Mouse (Mus musculus): ENCODE measurements around the gene Tppp3. TPM values are rescaled to one million over a fixed set of nuclear protein-coding genes. Genes with fewer than 3 reads are reported as not detected.
A peak's percentile ranks its signal among the peaks of the same experiment; 100 is the strongest.

Gene Tppp3
- polyA plus RNA-seq, 1 experiment from 2014 or later, result 12.3 TPM

DNA sequence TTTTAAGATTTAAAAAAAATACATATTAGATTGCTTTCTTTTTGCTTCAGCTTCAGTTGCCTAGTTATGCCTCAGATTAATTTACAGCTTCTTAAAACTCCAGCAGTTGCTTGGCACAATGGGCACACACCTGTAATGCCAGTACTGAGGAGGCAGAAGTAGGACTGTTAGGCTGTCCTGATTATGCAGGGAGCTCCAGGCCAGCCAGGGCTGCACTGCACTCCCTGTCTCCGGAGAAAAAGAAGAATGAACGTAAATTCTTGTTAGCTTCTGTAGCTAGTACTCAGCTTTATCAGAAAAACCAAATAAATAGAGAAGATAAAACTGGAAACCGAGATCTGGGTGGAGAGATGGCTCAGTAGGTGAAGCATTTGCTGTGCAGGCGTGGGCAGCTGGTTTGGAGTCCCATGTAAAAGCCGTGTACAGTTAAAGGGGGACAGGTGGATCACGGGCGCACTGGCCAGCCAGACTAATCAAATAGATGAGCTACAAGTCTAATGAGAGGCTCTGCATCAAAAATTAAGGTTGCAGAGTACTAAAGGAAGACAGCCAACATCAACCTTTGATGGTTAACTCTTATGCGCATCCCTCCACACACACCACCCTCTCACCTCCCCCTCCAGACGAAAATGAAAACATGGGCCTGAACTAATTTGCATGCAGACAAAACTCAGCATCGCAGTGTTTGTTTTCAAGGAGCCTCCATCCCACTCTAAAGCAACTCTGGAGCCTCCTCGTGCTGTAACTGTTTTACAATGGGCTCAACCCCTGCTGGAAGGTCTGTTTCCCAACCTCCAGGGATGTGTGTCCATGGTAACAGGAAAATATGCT, 25.8 kb downstream of the Tppp3 start:
- H3K27ac ChIP-seq (replicated peaks), result no peak overlapping the region
- peaks cover 10% of the 10 kb centered on the region for H3K4me1 ChIP-seq
- 34% methylated on average over 11 of the region's 11 CpGs for WGBS
- no peak overlapping the region for H3K4me3 ChIP-seq
- no peaks in the 10 kb centered on the region for H3K36me3 ChIP-seq
- H3K9ac ChIP-seq, result no peak overlapping the region
- H3K9me3 ChIP-seq, result no peaks in the 10 kb centered on the region
- no peak for ATAC-seq (ENCODE audit: extremely low read depth, insufficient number of reproducible peaks, low FRiP score, low TSS enrichment)
- peaks cover 13% of the 10 kb centered on the region for H3K27me3 ChIP-seq (replicated peaks)
- peak overlapping the region; percentile 31; the same call in 1 of the 2 replicates for H3K4me2 ChIP-seq

- Histone ChIP-seq H3K27me3 (replicated peaks) (peaks cover 13% of the 10 kb centered on the region), H3K4me1 (peaks cover 12% of the 10 kb centered on the region), H3K9ac (no peak overlapping the region), H3K4me2 (no peak overlapping the region), H3K9me3 (no peaks in the 10 kb centered on the region), H3K36me3 (no peaks in the 10 kb centered on the region), H3K4me3 (no peak overlapping the region), H3K27ac (replicated peaks) (no peak overlapping the region)
- 84% methylated on average over 5 of the region's 5 CpGs for WGBS
- ATAC-seq (ENCODE audit: extremely low read depth, insufficient number of reproducible peaks, low FRiP score, low TSS enrichment), result no peak
These were observed 28.7 kb downstream of the Tppp3 start for GRCm38 (mm10) chr8:105442661-105443060.

DNA sequence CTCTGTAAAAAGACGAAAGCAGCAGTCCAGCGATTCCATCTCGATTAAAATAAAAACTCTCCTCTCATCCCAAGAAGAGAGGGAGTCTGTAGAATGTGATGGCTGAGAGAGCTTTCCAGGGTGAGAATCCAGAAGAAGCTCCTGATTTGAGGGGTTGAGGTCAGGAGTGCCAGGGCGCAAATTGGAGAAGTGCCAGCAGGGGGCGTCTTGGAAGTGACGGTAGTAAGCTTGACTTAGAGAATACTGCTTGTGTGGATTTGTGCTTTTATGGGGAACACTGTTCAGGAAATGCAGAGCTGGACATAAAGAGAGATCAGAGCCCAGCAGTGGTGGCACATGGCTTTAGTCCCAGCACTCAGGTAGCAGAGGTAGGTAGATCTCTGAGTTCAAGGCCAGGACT, 29.9 kb downstream of the Tppp3 start:
- no peak overlapping the region for H3K9ac ChIP-seq
- no peak overlapping the region for H3K4me2 ChIP-seq
- 6% methylated on average over 6 of the region's 6 CpGs for WGBS
- no peak for ATAC-seq (ENCODE audit: extremely low read depth, insufficient number of reproducible peaks, low FRiP score, low TSS enrichment)
- no peaks in the 10 kb centered on the region for H3K36me3 ChIP-seq
- no peak overlapping the region for H3K27ac ChIP-seq (replicated peaks)
- H3K27me3 ChIP-seq (replicated peaks), result peaks cover 13% of the 10 kb centered on the region
- peaks cover 20% of the 10 kb centered on the region for H3K4me1 ChIP-seq
- H3K4me3 ChIP-seq, result no peak overlapping the region
- H3K9me3 ChIP-seq, result no peaks in the 10 kb centered on the region

DNA sequence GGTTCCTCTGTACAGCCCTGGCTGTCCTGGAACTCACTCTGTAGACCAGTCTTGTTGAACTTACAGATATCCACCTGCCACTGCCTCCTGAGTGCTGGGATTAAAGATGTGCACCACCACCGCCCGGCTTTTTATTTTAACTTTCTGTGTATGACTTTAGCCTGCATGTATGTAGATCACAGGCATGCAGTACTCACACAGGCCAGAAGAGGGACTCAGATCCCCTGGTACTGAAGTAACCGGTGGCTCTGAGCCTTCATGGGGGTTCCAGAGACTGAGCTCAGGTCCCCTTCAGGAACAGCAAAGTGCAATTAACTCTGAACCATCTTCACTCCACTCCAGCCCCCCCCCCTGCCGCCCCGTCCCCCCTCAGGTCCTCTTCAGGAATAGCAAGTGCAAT, 32.5 kb downstream of the Tppp3 start:
- no peak for ATAC-seq (ENCODE audit: extremely low read depth, insufficient number of reproducible peaks, low FRiP score, low TSS enrichment)
- 46% methylated on average over 5 of the region's 5 CpGs for WGBS
- H3K9me3 ChIP-seq, result no peaks in the 10 kb centered on the region
- no peak overlapping the region for H3K4me2 ChIP-seq
- H3K9ac ChIP-seq, result no peak overlapping the region
- H3K36me3 ChIP-seq, result no peaks in the 10 kb centered on the region
- H3K4me1 ChIP-seq, result peaks cover 10% of the 10 kb centered on the region
- no peak overlapping the region for H3K4me3 ChIP-seq
- H3K27ac ChIP-seq (replicated peaks), result no peak overlapping the region
- peaks cover 13% of the 10 kb centered on the region for H3K27me3 ChIP-seq (replicated peaks)

- WGBS, result 58% methylated on average over 5 of the region's 5 CpGs
- Histone ChIP-seq H3K27ac (replicated peaks) (no peak overlapping the region; the same call in 1 of the 2 replicates), H3K4me2 (no peak overlapping the region), H3K9me3 (no peaks in the 10 kb centered on the region), H3K4me1 (peaks cover 14% of the 10 kb centered on the region), H3K27me3 (replicated peaks) (peaks cover 8% of the 10 kb centered on the region), H3K36me3 (no peaks in the 10 kb centered on the region), H3K9ac (no peak overlapping the region), H3K4me3 (no peak overlapping the region)
- no peak for ATAC-seq (ENCODE audit: extremely low read depth, insufficient number of reproducible peaks, low FRiP score, low TSS enrichment)
These were observed 34.1 kb downstream of the Tppp3 start for GRCm38 (mm10) chr8:105437078-105437748.

DNA sequence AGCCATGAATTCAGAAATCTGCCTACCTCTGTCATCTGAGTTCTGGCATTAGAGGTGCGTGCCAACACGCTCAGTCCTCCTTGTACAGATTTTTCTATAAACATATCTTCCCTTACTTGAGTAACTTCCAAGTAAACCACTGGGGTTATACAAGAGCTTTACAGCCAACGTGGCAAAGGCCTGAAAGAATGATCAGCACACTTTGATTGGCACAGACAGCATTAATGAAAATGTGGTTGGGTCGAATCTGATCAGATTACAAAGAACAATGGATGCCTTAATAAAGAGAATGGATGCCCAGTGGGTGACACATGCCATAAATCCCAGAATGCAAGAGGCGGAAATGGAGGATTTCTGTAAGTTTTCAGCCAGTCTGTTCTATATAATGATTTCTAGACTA, 35.1 kb downstream of the Tppp3 start:
- WGBS, result 69% methylated on average over 5 of the region's 5 CpGs

DNA sequence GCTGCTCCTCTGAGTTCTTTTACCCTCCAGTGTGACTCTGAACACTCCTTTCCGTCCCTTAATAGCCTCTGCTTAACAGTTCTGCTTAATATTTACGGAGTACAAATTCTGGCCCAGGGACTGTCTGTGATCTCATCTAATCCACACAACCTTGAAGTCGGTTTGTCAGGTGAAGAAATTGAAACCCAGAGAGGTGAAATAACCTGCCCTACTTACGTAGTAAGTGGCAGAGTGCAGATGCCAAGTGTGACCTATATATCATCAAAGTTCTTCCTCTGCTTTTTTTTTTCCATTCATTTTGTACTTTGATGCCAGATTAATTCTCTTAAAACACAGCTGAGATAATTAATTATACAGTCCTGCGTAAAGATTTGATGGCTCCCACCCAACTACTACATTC, 37.2 kb downstream of the Tppp3 start:
- Histone ChIP-seq H3K4me3 (no peak overlapping the region), H3K4me2 (no peak overlapping the region), H3K4me1 (peaks cover 14% of the 10 kb centered on the region), H3K9ac (no peak overlapping the region), H3K27ac (replicated peaks) (no peak overlapping the region), H3K27me3 (replicated peaks) (peaks cover 4% of the 10 kb centered on the region; the same call in 1 of the 2 replicates), H3K36me3 (no peaks in the 10 kb centered on the region), H3K9me3 (no peaks in the 10 kb centered on the region)
- 69% methylated on average over 5 of the region's 5 CpGs for WGBS
- ATAC-seq (ENCODE audit: extremely low read depth, insufficient number of reproducible peaks, low FRiP score, low TSS enrichment), result no peak

More for the DNA sequence above, 35.1 kb downstream of the Tppp3 start:
- H3K27me3 ChIP-seq (replicated peaks), result peaks cover 4% of the 10 kb centered on the region; the same call in 1 of the 2 replicates
- ATAC-seq (ENCODE audit: extremely low read depth, insufficient number of reproducible peaks, low FRiP score, low TSS enrichment), result no peak
- no peaks in the 10 kb centered on the region for H3K9me3 ChIP-seq
- H3K27ac ChIP-seq (replicated peaks), result no peak overlapping the region
- H3K4me3 ChIP-seq, result no peak overlapping the region
- no peak overlapping the region for H3K4me2 ChIP-seq
- H3K9ac ChIP-seq, result no peak overlapping the region
- H3K4me1 ChIP-seq, result peaks cover 14% of the 10 kb centered on the region
- no peaks in the 10 kb centered on the region for H3K36me3 ChIP-seq

DNA sequence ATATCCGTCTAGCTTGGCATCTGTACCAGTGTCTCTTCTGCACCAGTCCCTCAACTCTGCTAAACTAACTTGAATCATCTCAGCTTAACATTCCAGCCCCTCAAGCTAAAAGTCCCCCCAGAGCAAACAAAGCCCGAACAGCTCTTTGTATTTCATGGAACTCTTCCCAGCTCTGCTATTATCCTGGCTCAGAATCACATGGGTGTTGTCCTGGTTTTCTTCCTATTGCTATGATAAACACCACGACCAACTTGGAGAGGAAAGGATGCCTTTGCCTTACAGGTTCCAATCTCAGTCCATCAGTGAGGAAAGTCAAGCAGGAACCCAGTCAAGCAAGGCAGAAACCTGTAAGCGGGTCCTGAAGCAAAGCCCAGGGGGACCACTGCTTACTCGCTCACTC, 37.8 kb downstream of the Tppp3 start:
- WGBS, result 50% methylated on average over 5 of the region's 5 CpGs
- no peaks in the 10 kb centered on the region for H3K36me3 ChIP-seq
- H3K4me2 ChIP-seq, result no peak overlapping the region
- no peak overlapping the region; the same call in 1 of the 2 replicates for H3K9ac ChIP-seq
- no peak overlapping the region for H3K27ac ChIP-seq (replicated peaks)
- peaks cover 4% of the 10 kb centered on the region; the same call in 1 of the 2 replicates for H3K27me3 ChIP-seq (replicated peaks)
- H3K4me1 ChIP-seq, result peaks cover 14% of the 10 kb centered on the region
- no peak for ATAC-seq (ENCODE audit: extremely low read depth, insufficient number of reproducible peaks, low FRiP score, low TSS enrichment)
- H3K4me3 ChIP-seq, result no peak overlapping the region
- H3K9me3 ChIP-seq, result no peaks in the 10 kb centered on the region

DNA sequence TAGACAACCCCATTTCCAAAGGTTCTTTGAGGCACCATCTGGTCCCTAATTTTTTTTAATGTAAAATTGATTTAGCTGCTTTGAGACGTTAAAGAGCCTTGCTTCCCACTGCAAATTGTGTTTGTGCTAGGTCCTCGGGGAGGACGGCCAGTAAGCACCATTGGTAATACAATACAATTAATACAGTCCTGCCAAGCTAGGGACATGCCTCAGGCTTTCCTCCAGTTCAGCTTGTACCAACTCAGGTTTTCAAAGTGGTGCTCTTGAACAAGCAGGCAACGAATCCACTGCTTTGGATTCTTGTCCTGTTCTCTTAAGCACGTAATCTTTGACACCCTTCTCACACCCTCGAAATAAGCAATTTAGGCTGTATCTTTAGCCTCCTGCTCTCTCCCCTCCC, 38.3 kb downstream of the Tppp3 start:
- peaks cover 14% of the 10 kb centered on the region for H3K4me1 ChIP-seq
- H3K9ac ChIP-seq, result no peak overlapping the region; the same call in 1 of the 2 replicates
- H3K4me3 ChIP-seq, result no peak overlapping the region
- peaks cover 4% of the 10 kb centered on the region; the same call in 1 of the 2 replicates for H3K27me3 ChIP-seq (replicated peaks)
- H3K4me2 ChIP-seq, result no peak overlapping the region
- H3K36me3 ChIP-seq, result no peaks in the 10 kb centered on the region
- ATAC-seq (ENCODE audit: extremely low read depth, insufficient number of reproducible peaks, low FRiP score, low TSS enrichment), result no peak
- no peak overlapping the region for H3K27ac ChIP-seq (replicated peaks)
- H3K9me3 ChIP-seq, result no peaks in the 10 kb centered on the region
- WGBS, result 62% methylated on average over 6 of the region's 6 CpGs

DNA sequence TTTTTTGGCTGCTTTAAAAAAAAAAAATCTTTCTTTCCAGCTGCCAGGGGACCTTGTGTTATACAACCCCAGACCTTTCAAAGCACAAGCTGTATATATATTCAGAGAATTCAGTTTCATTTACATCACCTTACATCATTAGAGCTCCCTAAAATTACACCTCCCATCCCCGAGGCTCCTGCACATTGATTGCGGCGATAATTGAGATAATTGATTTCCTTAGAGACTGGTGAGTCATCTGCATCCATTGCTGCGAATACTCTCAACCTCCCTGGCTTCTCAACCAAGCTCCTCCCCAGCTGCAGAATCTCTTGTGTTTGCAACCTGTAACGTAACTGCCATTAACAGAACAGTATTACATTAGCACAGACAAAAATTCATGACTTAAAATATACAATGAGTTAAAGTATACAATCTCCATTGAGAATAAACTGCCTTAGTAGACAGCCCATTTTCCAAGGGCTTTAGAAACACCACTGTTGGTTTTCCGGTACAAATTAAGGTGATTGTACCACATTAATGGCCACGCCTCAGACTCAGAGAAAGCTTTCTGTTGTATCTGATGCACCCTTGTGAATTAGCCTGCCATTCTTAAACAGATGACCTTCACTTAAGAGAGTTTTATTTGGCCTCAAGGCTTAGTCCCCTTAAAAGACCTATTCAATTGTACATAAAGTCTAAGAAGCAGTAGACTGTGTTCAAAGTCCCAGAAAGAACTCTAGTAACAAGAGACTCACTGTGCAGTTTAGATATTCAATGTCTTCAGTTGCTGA, 39.4 kb downstream of the Tppp3 start:
- Histone ChIP-seq H3K27ac (replicated peaks) (no peak overlapping the region), H3K36me3 (no peaks in the 10 kb centered on the region), H3K9ac (no peak overlapping the region), H3K4me2 (no peak overlapping the region), H3K4me1 (peaks cover 5% of the 10 kb centered on the region), H3K9me3 (no peaks in the 10 kb centered on the region), H3K4me3 (no peak overlapping the region), H3K27me3 (replicated peaks) (peaks cover 4% of the 10 kb centered on the region; the same call in 1 of the 2 replicates)
- 61% methylated on average over 7 of the region's 7 CpGs for WGBS
- no peak for ATAC-seq (ENCODE audit: extremely low read depth, insufficient number of reproducible peaks, low FRiP score, low TSS enrichment)

DNA sequence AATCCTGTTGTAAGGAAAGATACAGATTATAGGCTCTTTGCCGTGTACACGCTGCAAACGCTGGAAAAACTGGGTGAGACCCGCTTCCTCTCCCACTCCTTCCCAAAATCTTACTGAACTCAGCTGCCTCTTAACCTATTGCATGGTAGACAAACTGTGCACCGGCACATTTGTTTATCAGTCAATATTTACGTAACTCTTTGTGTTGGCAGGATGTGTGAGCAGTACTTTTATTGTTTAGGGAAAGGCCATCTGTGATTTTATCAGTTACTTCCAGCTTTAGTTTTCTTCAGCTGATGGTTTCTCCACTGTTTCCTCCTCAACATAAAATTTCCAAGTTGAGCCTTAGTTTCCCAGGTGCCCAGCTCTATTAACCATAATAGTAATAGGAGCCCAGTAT, 44.4 kb downstream of the Tppp3 start:
- 57% methylated on average over 6 of the region's 6 CpGs for WGBS
- ATAC-seq (ENCODE audit: extremely low read depth, insufficient number of reproducible peaks, low FRiP score, low TSS enrichment), result no peak
- H3K27me3 ChIP-seq (replicated peaks), result peaks cover 3% of the 10 kb centered on the region; the same call in 1 of the 2 replicates
- no peak overlapping the region for H3K4me3 ChIP-seq
- H3K4me1 ChIP-seq, result no peaks in the 10 kb centered on the region
- H3K36me3 ChIP-seq, result no peaks in the 10 kb centered on the region
- no peak overlapping the region for H3K27ac ChIP-seq (replicated peaks)
- H3K9ac ChIP-seq, result no peak overlapping the region
- no peak overlapping the region for H3K4me2 ChIP-seq
- H3K9me3 ChIP-seq, result no peaks in the 10 kb centered on the region
